ENCODE assay signal across 14 mouse cellular contexts in the genomic region with DNA sequence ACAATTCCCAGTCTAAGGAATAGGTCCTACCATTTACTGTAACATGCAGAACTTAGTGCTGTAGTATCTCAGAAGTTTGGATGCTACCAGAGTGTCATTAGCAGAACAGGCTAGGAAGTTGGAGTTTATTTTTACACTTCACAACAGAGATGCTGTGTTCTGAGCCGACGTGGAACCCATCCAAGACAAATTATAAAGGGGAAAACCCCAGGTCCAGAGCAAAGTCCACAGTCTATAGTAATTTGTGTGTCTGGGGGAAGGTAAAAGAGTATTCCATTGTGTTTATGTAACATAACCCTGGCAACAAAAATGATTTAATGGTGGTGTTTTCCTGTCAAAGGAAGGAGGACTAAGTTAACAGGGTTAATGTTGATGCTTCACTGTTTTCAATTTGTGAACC.
A peak's percentile ranks its signal among the peaks of the same experiment; 100 is the strongest.
DNase-seq lines count a peak whose midpoint lies in the region; ATAC-seq and TF ChIP-seq lines count a peak whose summit lies in the region.
"Had no signal": no experiment of that assay in that cellular context is flagged by ENCODE, and none has a peak within 500 bp of the region (broad histone marks: within the 10 kb centered on the region; RNA-seq: fewer than 3 reads in every experiment).

No protein-coding gene starts in this region.

- H3K27me3 ChIP-seq in liver, embryonic 13.5 days = no peaks in the 10 kb centered on the region
- no peaks in the 10 kb centered on the region for H3K27me3 ChIP-seq in liver, embryonic 12.5 days (replicated peaks)
- no peaks in the 10 kb centered on the region for H3K27me3 ChIP-seq in intestine, postnatal 0 days (replicated peaks; ENCODE audit: control insufficient read depth, insufficient read depth, low read length)
- H3K27me3 ChIP-seq in stomach, postnatal 0 days (ENCODE audit: control insufficient read depth, insufficient read depth, low read length) = no peaks in the 10 kb centered on the region
- no peaks in the 10 kb centered on the region for H3K27me3 ChIP-seq in hindbrain, embryonic 16.5 days (replicated peaks; ENCODE audit: control insufficient read depth, insufficient read depth, low read length)
- H3K27me3 ChIP-seq: forebrain, embryonic 15.5 days; limb, embryonic 13.5 days; megakaryocyte, embryonic 14.5 days; neural tube, embryonic 13.5 days had no signal

- TF ChIP-seq EP300 in stomach, postnatal 0 days (optimal IDR thresholded peaks at IDR 0.05) = no peak

- TF ChIP-seq CTCF in intestine, postnatal 0 days (IDR thresholded peaks at IDR 0.05; ENCODE audit: low read depth) = no peak
- no peak for TF ChIP-seq CTCF in stomach, postnatal 0 days (IDR thresholded peaks at IDR 0.05; ENCODE audit: low read depth)

- H3K27ac ChIP-seq in liver, embryonic 13.5 days = no peak overlapping the region
- no peak overlapping the region for H3K27ac ChIP-seq in liver, embryonic 12.5 days
- no peak overlapping the region for H3K27ac ChIP-seq in intestine, postnatal 0 days (ENCODE audit: low read depth, low read length)
- no peak overlapping the region for H3K27ac ChIP-seq in stomach, postnatal 0 days (replicated peaks)
- no peak overlapping the region for H3K27ac ChIP-seq in hindbrain, embryonic 16.5 days (ENCODE audit: low read depth, low read length)
- H3K27ac ChIP-seq: forebrain, embryonic 15.5 days; limb, embryonic 13.5 days; neural tube, embryonic 13.5 days had no signal

- H3K36me3 ChIP-seq in liver, embryonic 13.5 days = no peaks in the 10 kb centered on the region
- no peaks in the 10 kb centered on the region for H3K36me3 ChIP-seq in liver, embryonic 12.5 days
- H3K36me3 ChIP-seq in intestine, postnatal 0 days (ENCODE audit: control insufficient read depth, insufficient read depth) = no peaks in the 10 kb centered on the region; the same call in 1 of the 2 replicates
- H3K36me3 ChIP-seq in stomach, postnatal 0 days (ENCODE audit: control insufficient read depth, insufficient read depth, low read length) = no peaks in the 10 kb centered on the region
- 0 out of 2 replicates have a peak, but pooled peaks cover 3% of the 10 kb centered on the region for H3K36me3 ChIP-seq in hindbrain, embryonic 16.5 days (ENCODE audit: control insufficient read depth, insufficient read depth, low read length)

- H3K9ac ChIP-seq in liver, embryonic 13.5 days = no peak overlapping the region
- H3K9ac ChIP-seq in liver, embryonic 12.5 days = no peak overlapping the region
- no peak overlapping the region for H3K9ac ChIP-seq in intestine, postnatal 0 days (ENCODE audit: low read depth, low read length)
- H3K9ac ChIP-seq in stomach, postnatal 0 days (ENCODE audit: low read length) = no peak overlapping the region
- H3K9ac ChIP-seq in hindbrain, embryonic 16.5 days (ENCODE audit: low read depth, low read length) = no peak overlapping the region
- H3K9ac ChIP-seq: forebrain, embryonic 15.5 days; limb, embryonic 13.5 days; neural tube, embryonic 13.5 days had no signal

- no peaks in the 10 kb centered on the region for H3K9me3 ChIP-seq in liver, embryonic 13.5 days (replicated peaks)
- no peaks in the 10 kb centered on the region for H3K9me3 ChIP-seq in liver, embryonic 12.5 days (replicated peaks)
- H3K9me3 ChIP-seq in intestine, postnatal 0 days (ENCODE audit: control insufficient read depth) = no peaks in the 10 kb centered on the region
- no peaks in the 10 kb centered on the region for H3K9me3 ChIP-seq in stomach, postnatal 0 days (ENCODE audit: control insufficient read depth, low read length)
- no peaks in the 10 kb centered on the region for H3K9me3 ChIP-seq in hindbrain, embryonic 16.5 days (ENCODE audit: control insufficient read depth, low read length)
- H3K9me3 ChIP-seq: forebrain, embryonic 15.5 days; limb, embryonic 13.5 days; megakaryocyte, embryonic 14.5 days; neural tube, embryonic 13.5 days had no signal

- no peak overlapping the region for H3K4me2 ChIP-seq in liver, embryonic 13.5 days
- H3K4me2 ChIP-seq in liver, embryonic 12.5 days = no peak overlapping the region
- H3K4me2 ChIP-seq in intestine, postnatal 0 days (replicated peaks; ENCODE audit: low read depth) = no peak overlapping the region
- H3K4me2 ChIP-seq in stomach, postnatal 0 days (replicated peaks; ENCODE audit: low read depth) = no peak overlapping the region
- no peak overlapping the region for H3K4me2 ChIP-seq in hindbrain, embryonic 16.5 days (ENCODE audit: low read length)
- H3K4me2 ChIP-seq: forebrain, embryonic 15.5 days; limb, embryonic 13.5 days; neural tube, embryonic 13.5 days had no signal

- no peak overlapping the region for H3K4me3 ChIP-seq in liver, embryonic 13.5 days (replicated peaks)
- no peak overlapping the region for H3K4me3 ChIP-seq in liver, embryonic 12.5 days
- H3K4me3 ChIP-seq in intestine, postnatal 0 days (ENCODE audit: low read depth, low read length) = no peak overlapping the region
- H3K4me3 ChIP-seq in stomach, postnatal 0 days (ENCODE audit: low read depth, low read length) = no peak overlapping the region
- no peak overlapping the region for H3K4me3 ChIP-seq in hindbrain, embryonic 16.5 days (ENCODE audit: low read length)
- H3K4me3 ChIP-seq: forebrain, embryonic 15.5 days; limb, embryonic 13.5 days; megakaryocyte, embryonic 14.5 days; neural tube, embryonic 13.5 days had no signal

- H3K4me1 ChIP-seq in liver, embryonic 13.5 days (replicated peaks) = peaks cover 32% of the 10 kb centered on the region
- peaks cover 38% of the 10 kb centered on the region for H3K4me1 ChIP-seq in liver, embryonic 12.5 days
- H3K4me1 ChIP-seq in intestine, postnatal 0 days (replicated peaks; ENCODE audit: control insufficient read depth, insufficient read depth, low read length) = peaks cover 3% of the 10 kb centered on the region; the same call in 1 of the 2 replicates
- H3K4me1 ChIP-seq in stomach, postnatal 0 days (replicated peaks; ENCODE audit: control insufficient read depth, insufficient read depth) = no peaks in the 10 kb centered on the region
- H3K4me1 ChIP-seq in hindbrain, embryonic 16.5 days (ENCODE audit: control insufficient read depth, insufficient read depth, low read depth, low read length) = no peaks in the 10 kb centered on the region
- H3K4me1 ChIP-seq: forebrain, embryonic 15.5 days; neural tube, embryonic 13.5 days had no signal

- no peak for DNase-seq in liver, embryonic 13.5 days
- DNase-seq in kidney, postnatal 10 days = peak; percentile 62
- peak; percentile 61 for DNase-seq in stomach, postnatal 0 days (ENCODE audit: low spot score)
- DNase-seq in spleen, adult 12 weeks (ENCODE audit: low spot score) = no peak
- DNase-seq: cerebellum, adult 11 months; heart, postnatal 4 days; spleen, adult 18-20 months had no signal

- 50% methylated on average over 2 of the region's 2 CpGs for WGBS in liver, embryonic 13.5 days (ENCODE audit: insufficient replicate concordance)
- WGBS in liver, embryonic 12.5 days (ENCODE audit: insufficient replicate concordance) = 66% methylated on average over 2 of the region's 2 CpGs
- 11% methylated on average over 2 of the region's 2 CpGs for WGBS in intestine, postnatal 0 days
- 30% methylated on average over 2 of the region's 2 CpGs for WGBS in stomach, postnatal 0 days
- 85% methylated on average over 2 of the region's 2 CpGs for WGBS in hindbrain, embryonic 16.5 days

- 0 out of 2 replicates have a peak, but pooled peaks have one; percentile 16 for ATAC-seq in liver, embryonic 13.5 days (ENCODE audit: low read depth)
- no peak for ATAC-seq in liver, embryonic 12.5 days
- peak; percentile 94 for ATAC-seq in intestine, postnatal 0 days
- peak; percentile 91 for ATAC-seq in stomach, postnatal 0 days (ENCODE audit: low FRiP score, low TSS enrichment)
- no peak for ATAC-seq in hindbrain, embryonic 16.5 days
- ATAC-seq: forebrain, embryonic 15.5 days had no signal

Comparison
In these comparisons a context has a peak if more than half of its experiments do, and no peak if none do; other contexts are left out.
1. ATAC-seq: peak in liver, embryonic 13.5 days (single experiment), intestine, postnatal 0 days (single experiment) and stomach, postnatal 0 days (single experiment); none in liver, embryonic 12.5 days (single experiment) and hindbrain, embryonic 16.5 days (single experiment).
2. DNase-seq: peak in kidney, postnatal 10 days (single experiment) and stomach, postnatal 0 days (single experiment); none in liver, embryonic 13.5 days (single experiment) and spleen, adult 12 weeks (single experiment).